Mouse (Mus musculus) cortical plate, adult 2 months (tissue): ENCODE results near the gene Abcc5.

Experiments
- CTCF ChIP-seq: fragments of 200-500 bp; IDR thresholded peaks from 2 replicates; pipeline ENCODE4 v1.5.1; 2011; ENCODE audit warnings: mild to moderate bottlenecking, control low read depth, low read length; ENCODE audit not compliant: insufficient read depth; ENCODE audit errors: extremely low read depth
- POLR2A ChIP-seq: fragments of 200-500 bp; IDR thresholded peaks from 2 replicates; pipeline ENCODE4 v1.6.1; 2011; ENCODE audit warnings: mild to moderate bottlenecking, low read length, control low read depth; ENCODE audit not compliant: insufficient read depth; ENCODE audit errors: extremely low read depth

- no peak for TF ChIP-seq CTCF
- no peak for TF ChIP-seq POLR2A
Measured at GRCm38 (mm10) chr16:20322274-20322673, 103.9 kb downstream of the Abcc5 start.
